Mouse (Mus musculus): ENCODE measurements around the gene Ambp. TPM values are rescaled to one million over a fixed set of nuclear protein-coding genes. Genes with fewer than 3 reads are reported as not detected.

Gene Ambp
- polyA plus RNA-seq, 1 experiment = not detected

DNA sequence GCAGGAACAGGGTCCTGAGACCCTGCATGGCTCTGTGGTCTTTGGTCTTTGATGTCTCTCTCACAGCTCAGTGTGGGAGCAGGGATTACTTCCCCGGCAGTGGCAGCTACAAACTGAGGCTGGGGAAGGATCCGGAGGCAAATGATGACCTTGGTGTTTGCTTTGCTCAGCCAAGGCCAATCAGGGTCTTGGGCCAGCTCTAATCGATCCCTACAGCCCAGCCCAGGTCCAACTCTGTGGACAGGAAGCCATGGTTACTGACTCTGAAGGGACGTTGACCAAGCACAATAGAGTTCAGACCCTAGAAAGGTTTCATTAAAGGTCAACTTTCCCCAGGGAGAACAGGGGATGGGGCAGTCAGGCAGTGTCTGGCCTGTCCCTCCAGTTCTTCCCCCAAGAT, 571 bp downstream of the Ambp start:
- DNase-seq = no peak
- 61% methylated on average over 4 of the region's 4 CpGs for WGBS
- H3K27ac ChIP-seq (ENCODE audit: insufficient read depth, low read length) = no peak overlapping the region
- TF ChIP-seq POLR2A (IDR thresholded peaks at IDR 0.05; ENCODE audit: borderline replicate concordance, insufficient read depth, low read length) (no peak), CTCF (IDR thresholded peaks at IDR 0.05; ENCODE audit: borderline replicate concordance, insufficient read depth, low read depth, low read length) (no peak)
- no peak overlapping the region for H3K4me3 ChIP-seq (replicated peaks; ENCODE audit: insufficient read depth, low read depth, low read length)
- no peaks in the 10 kb centered on the region for H3K27me3 ChIP-seq (ENCODE audit: control insufficient read depth, insufficient read depth, low read length)
- no peaks in the 10 kb centered on the region for H3K4me1 ChIP-seq (ENCODE audit: control insufficient read depth, insufficient read depth, low read length)

DNA sequence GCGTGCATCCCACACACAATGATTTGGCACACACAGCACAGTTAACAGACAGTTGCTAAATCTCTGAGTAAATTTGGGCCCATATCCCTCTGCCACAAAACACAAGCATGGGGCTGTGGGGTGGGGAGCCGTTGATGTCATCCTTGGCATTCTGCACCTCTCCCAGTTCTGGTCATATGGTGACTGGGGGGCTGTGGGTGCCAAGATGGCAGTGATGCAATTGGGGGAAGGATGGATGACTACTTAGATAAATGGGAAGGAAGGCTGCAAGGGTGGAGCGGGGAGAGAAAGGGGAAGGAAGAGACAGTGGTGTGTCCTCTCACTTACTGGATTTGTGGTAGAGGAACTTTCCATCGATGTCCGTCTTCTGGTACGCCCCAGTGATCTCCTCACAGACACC, 3.5 kb downstream of the Ambp start:
- WGBS = 67% methylated on average over 6 of the region's 6 CpGs
- Histone ChIP-seq H3K27ac (ENCODE audit: insufficient read depth, low read length) (no peak overlapping the region), H3K27me3 (ENCODE audit: control insufficient read depth, insufficient read depth, low read length) (no peaks in the 10 kb centered on the region), H3K4me3 (replicated peaks; ENCODE audit: insufficient read depth, low read depth, low read length) (no peak overlapping the region), H3K4me1 (ENCODE audit: control insufficient read depth, insufficient read depth, low read length) (no peaks in the 10 kb centered on the region)
- TF ChIP-seq POLR2A (IDR thresholded peaks at IDR 0.05; ENCODE audit: borderline replicate concordance, insufficient read depth, low read length) (no peak), CTCF (IDR thresholded peaks at IDR 0.05; ENCODE audit: borderline replicate concordance, insufficient read depth, low read depth, low read length) (no peak)
- DNase-seq = no peak

DNA sequence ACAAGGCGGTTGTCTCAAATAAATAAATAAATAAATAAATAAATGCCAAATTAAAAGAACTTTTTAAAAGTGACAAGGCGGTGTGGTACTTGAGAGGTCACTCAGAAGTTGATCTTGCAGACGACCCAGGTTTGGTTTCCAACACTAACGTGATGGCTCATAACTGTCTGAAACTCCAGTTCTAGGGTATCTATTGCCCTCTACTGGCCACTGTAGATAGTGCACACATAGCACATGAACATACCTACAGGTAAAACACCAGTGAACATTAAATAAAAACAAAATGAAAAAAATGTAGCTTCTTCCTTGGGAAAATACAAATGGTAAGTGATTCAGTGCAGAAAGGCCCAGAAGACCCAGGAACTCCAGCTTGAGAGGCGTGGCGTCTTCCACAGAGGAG, 7.3 kb downstream of the Ambp start:
- WGBS = 95% methylated on average over 6 of the region's 6 CpGs
- Histone ChIP-seq H3K4me3 (replicated peaks; ENCODE audit: insufficient read depth, low read depth, low read length) (no peak overlapping the region), H3K27ac (ENCODE audit: insufficient read depth, low read length) (no peak overlapping the region), H3K4me1 (ENCODE audit: control insufficient read depth, insufficient read depth, low read length) (no peaks in the 10 kb centered on the region), H3K27me3 (ENCODE audit: control insufficient read depth, insufficient read depth, low read length) (no peaks in the 10 kb centered on the region)
- no peak for DNase-seq
- TF ChIP-seq CTCF (IDR thresholded peaks at IDR 0.05; ENCODE audit: borderline replicate concordance, insufficient read depth, low read depth, low read length) = no peak
- TF ChIP-seq POLR2A (IDR thresholded peaks at IDR 0.05; ENCODE audit: borderline replicate concordance, insufficient read depth, low read length) = no peak

DNA sequence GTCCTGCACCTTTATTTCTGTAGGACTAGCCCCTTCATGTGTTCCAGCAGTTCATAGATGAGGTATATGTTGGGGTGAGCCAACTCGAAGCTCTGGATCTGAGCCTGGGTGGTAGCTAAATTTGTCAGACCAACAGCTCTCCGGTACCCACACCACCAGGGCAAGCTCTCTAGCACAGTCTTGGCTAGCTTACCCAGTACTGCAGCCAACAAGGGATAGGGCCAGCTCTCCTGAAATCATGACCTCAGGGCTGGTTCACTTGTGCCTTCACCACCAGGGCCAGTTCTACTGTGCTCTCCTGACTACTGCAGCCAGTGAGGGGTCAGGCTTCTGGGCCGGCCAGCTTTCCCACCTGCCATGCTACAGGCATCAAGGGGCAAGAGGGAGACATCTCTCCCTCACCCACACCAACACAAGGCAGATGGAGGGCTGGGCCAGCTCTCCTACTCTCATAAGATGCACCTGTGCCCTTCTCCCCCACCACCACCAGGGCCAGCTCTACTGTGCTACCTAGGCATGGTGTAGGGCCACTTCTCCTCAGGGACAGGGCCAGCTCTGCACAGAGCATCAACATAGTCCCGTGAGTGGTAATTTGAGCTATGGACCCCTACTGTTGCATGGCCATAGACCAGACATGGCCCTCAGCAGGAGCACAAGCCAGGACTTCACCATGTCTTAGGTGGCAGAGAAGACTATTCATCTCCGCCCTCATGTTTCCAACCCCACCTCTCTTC, 24.5 kb downstream of the Ambp start:
- H3K27ac ChIP-seq (ENCODE audit: insufficient read depth, low read length) = no peak overlapping the region
- peak; percentile 18 to 50 for DNase-seq
- H3K4me3 ChIP-seq (replicated peaks; ENCODE audit: insufficient read depth, low read depth, low read length) = no peak overlapping the region
- H3K4me1 ChIP-seq (ENCODE audit: control insufficient read depth, insufficient read depth, low read length) = peaks cover 6% of the 10 kb centered on the region
- H3K27me3 ChIP-seq (ENCODE audit: control insufficient read depth, insufficient read depth, low read length) = no peaks in the 10 kb centered on the region; the same call in 1 of the 2 replicates
- TF ChIP-seq POLR2A (IDR thresholded peaks at IDR 0.05; ENCODE audit: borderline replicate concordance, insufficient read depth, low read length) (no peak), CTCF (IDR thresholded peaks at IDR 0.05; ENCODE audit: borderline replicate concordance, insufficient read depth, low read depth, low read length) (no peak)
- 30% methylated on average over 5 of the region's 5 CpGs for WGBS

- DNase-seq = no peak
- Histone ChIP-seq H3K27me3 (ENCODE audit: control insufficient read depth, insufficient read depth, low read length) (no peaks in the 10 kb centered on the region; the same call in 1 of the 2 replicates), H3K4me1 (ENCODE audit: control insufficient read depth, insufficient read depth, low read length) (peaks cover under 1% of the 10 kb centered on the region), H3K4me3 (replicated peaks; ENCODE audit: insufficient read depth, low read depth, low read length) (no peak overlapping the region), H3K27ac (ENCODE audit: insufficient read depth, low read length) (no peak overlapping the region)
- 28% methylated on average over 8 of the region's 8 CpGs for WGBS
- TF ChIP-seq CTCF (IDR thresholded peaks at IDR 0.05; ENCODE audit: borderline replicate concordance, insufficient read depth, low read depth, low read length) (no peak), POLR2A (IDR thresholded peaks at IDR 0.05; ENCODE audit: borderline replicate concordance, insufficient read depth, low read length) (no peak)
Measured at GRCm38 (mm10) chr4:63124861-63125466, 29.6 kb downstream of the Ambp start.

GRCm38 (mm10) chr4:63118639-63119437, 35.8 kb downstream of the Ambp start:
- Histone ChIP-seq H3K4me3 (replicated peaks; ENCODE audit: insufficient read depth, low read depth, low read length) (no peak overlapping the region), H3K27ac (ENCODE audit: insufficient read depth, low read length) (no peak overlapping the region), H3K4me1 (ENCODE audit: control insufficient read depth, insufficient read depth, low read length) (no peaks in the 10 kb centered on the region), H3K27me3 (ENCODE audit: control insufficient read depth, insufficient read depth, low read length) (no peaks in the 10 kb centered on the region)
- no peak for TF ChIP-seq POLR2A (IDR thresholded peaks at IDR 0.05; ENCODE audit: borderline replicate concordance, insufficient read depth, low read length)
- peak; percentile 94 for TF ChIP-seq CTCF (IDR thresholded peaks at IDR 0.05; ENCODE audit: borderline replicate concordance, insufficient read depth, low read depth, low read length)
- DNase-seq = peak; percentile 63 to 73
- 79% methylated on average over 5 of the region's 5 CpGs for WGBS

DNA sequence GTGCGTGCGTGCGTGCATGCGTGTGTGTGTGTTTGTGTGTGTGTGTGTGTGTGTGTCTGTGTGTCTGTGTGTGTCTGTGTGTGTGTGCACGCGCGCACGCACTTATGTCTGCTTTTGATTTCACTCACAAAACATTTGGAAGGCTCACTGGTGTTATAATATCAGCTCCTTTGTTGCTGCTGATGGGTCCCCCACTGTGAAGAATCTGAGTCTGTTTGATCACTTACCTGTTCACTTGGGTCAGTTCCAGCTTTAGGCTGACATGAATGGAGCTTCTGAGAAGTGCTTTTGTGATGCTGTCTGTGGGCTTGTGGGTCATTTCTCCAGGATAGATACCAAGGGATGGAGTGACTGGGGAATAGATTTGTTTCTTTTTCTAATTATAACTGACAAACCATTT, 48.9 kb downstream of the Ambp start:
- DNase-seq = no peak
- no peak overlapping the region for H3K4me3 ChIP-seq (replicated peaks; ENCODE audit: insufficient read depth, low read depth, low read length)
- WGBS = 93% methylated on average over 8 of the region's 8 CpGs
- TF ChIP-seq CTCF (IDR thresholded peaks at IDR 0.05; ENCODE audit: borderline replicate concordance, insufficient read depth, low read depth, low read length) = no peak
- no peak for TF ChIP-seq POLR2A (IDR thresholded peaks at IDR 0.05; ENCODE audit: borderline replicate concordance, insufficient read depth, low read length)
- no peaks in the 10 kb centered on the region for H3K27me3 ChIP-seq (ENCODE audit: control insufficient read depth, insufficient read depth, low read length)
- peaks cover 5% of the 10 kb centered on the region; the same call in 1 of the 2 replicates for H3K4me1 ChIP-seq (ENCODE audit: control insufficient read depth, insufficient read depth, low read length)
- H3K27ac ChIP-seq (ENCODE audit: insufficient read depth, low read length) = no peak overlapping the region
